Mouse (Mus musculus) kidney, embryonic 15.5 days (tissue): ENCODE measurements around the gene Zfp367. TPM values are rescaled to one million over a fixed set of nuclear protein-coding genes. Genes with fewer than 3 reads are reported as not detected.

Source experiments
- ATAC-seq: fragments of 200-750 bp; cut with Nextera tagmentation; replicated peaks from 2 replicates; pipeline ENCODE4 v1.8.0; 2017; ENCODE audit warnings: moderate TSS enrichment; ENCODE audit not compliant: low FRiP score
- H3K27ac ChIP-seq: fragments of 300-500 bp; sonication (generic); 2 replicates; pipeline ENCODE4 v1.5.1; 2015; ENCODE audit warnings: mild to moderate bottlenecking, inconsistent platforms
- H3K27me3 ChIP-seq: fragments of 300-500 bp; sonication (generic); 2 replicates; pipeline ENCODE4 v1.6.1; 2015; ENCODE audit warnings: inconsistent platforms
- H3K36me3 ChIP-seq: fragments of 300-500 bp; sonication (generic); 2 replicates; pipeline ENCODE4 v1.6.1; 2015; ENCODE audit warnings: inconsistent platforms
- H3K4me1 ChIP-seq: fragments of 300-500 bp; sonication (generic); 2 replicates; pipeline ENCODE4 v1.6.1; 2015; ENCODE audit warnings: inconsistent platforms
- H3K4me2 ChIP-seq: fragments of 300-500 bp; sonication (generic); 2 replicates; pipeline ENCODE4 v1.6.1; 2015; ENCODE audit warnings: moderate library complexity, mild to moderate bottlenecking, inconsistent platforms
- H3K4me3 ChIP-seq: fragments of 300-500 bp; sonication (generic); replicated peaks from 2 replicates; pipeline ENCODE4 v1.5.1; 2015; ENCODE audit warnings: mild to moderate bottlenecking, inconsistent platforms
- H3K9ac ChIP-seq: fragments of 300-500 bp; sonication (generic); 2 replicates; pipeline ENCODE4 v1.6.1; 2015; ENCODE audit warnings: mild to moderate bottlenecking, inconsistent platforms
- H3K9me3 ChIP-seq: fragments of 300-500 bp; sonication (generic); replicated peaks from 2 replicates; pipeline ENCODE4 v1.6.1; 2016; ENCODE audit warnings: inconsistent platforms
- WGBS: fragments of 180-500 bp; shearing (Covaris S2); methylation state at CpG from one replicate; pipeline ENCODE4 v1.1.7; 2015; ENCODE audit warnings: mixed read lengths; 5-methylcytosine and 5-hydroxymethylcytosine counted together
- polyA plus RNA-seq: library from polyadenylated mRNA; unstranded; fragments of >200 nt; fragmentation: Nextera tagmentation; extraction: Ambion mirVana; gene quantifications from 2 replicates; pipeline ENCODE4 v1.2.1, GENCODE M21; 2015

The Zfp367 gene
- polyA plus RNA-seq = 17.1 and 17.6 TPM in 2 replicates

DNA sequence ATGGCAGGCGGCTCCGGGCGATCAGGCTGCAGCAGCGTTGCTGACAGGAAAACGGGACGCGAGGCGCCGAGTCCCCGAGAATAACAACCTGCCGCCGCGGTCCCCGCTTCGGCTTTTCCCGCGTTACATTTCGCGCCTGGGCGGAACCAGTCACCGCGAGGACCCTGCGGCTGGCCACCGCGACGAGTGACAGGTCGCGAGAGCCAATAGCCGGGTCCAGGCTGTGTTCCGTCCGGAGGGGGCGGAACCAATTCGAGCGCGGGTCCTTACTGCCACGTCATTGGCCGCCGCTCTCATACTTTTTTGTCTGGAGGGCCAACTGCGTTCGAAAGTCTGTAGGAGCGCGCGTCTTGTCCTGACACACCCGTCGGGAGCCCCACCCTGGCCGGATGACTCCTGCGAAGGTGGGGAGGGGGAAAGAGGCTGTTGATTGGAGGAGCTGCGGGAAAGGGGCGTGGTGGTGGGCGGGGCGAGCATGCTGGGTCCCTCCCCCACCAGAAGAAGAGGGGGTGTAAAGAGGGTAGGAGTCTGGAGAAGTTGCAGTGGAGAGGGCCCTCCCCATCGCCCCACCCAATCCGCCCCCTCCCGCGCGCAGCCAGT lies at the start of gene Zfp367:
Zfp367 (minus strand) TSS at position 120 of the 600 bp plus-strand sequence.
- no peaks in the 10 kb centered on the region for H3K36me3 ChIP-seq
- H3K4me3 ChIP-seq = peak within 1 kb of the TSS; percentile 96
- peaks cover 34% of the 10 kb centered on the region for H3K4me1 ChIP-seq
- H3K9ac ChIP-seq = peak within 1 kb of the TSS; percentile 84
- peak within 1 kb of the TSS; percentile 95 for H3K4me2 ChIP-seq
- WGBS = under 1% methylated on average over 56 of the region's 56 CpGs
- ATAC-seq = peak; percentile 95
- peaks cover 2% of the 10 kb centered on the region; the same call in 1 of the 2 replicates for H3K27me3 ChIP-seq
- peak within 1 kb of the TSS; percentile 96 for H3K27ac ChIP-seq
- H3K9me3 ChIP-seq = no peaks in the 10 kb centered on the region

GRCm38 (mm10) chr13:64200911-64201310 lies 47.9 kb upstream of the Zfp367 start:
- WGBS = 95% methylated on average over 4 of the region's 4 CpGs
- Histone ChIP-seq H3K9me3 (no peaks in the 10 kb centered on the region), H3K4me3 (no peak overlapping the region), H3K9ac (no peak overlapping the region), H3K4me1 (0 out of 2 replicates have a peak, but pooled peaks cover 2% of the 10 kb centered on the region), H3K4me2 (no peak overlapping the region), H3K27ac (no peak overlapping the region), H3K27me3 (no peaks in the 10 kb centered on the region), H3K36me3 (peaks cover 13% of the 10 kb centered on the region)
- no peak for ATAC-seq

DNA sequence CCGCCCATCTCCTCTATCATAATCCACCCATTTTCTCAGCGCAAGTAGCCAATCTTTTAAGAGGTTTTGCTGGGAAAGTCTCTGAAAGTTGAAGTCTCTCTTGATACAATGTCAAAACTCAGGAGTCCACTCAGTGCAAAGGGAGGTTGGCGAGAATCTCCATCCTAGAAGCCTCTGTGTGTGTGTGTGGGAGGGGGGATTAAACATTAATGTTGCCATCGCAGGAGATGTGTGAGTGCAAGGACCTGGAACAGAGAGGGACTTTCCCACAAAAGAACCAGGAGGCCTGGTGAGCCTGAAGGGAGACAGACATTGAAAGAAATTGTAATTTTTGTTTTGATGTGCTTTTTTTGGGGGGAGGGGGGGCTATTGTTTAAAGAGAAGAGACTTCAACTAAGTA lies 45.3 kb upstream of the Zfp367 start:
- Histone ChIP-seq H3K4me2 (no peak overlapping the region), H3K9ac (no peak overlapping the region), H3K27me3 (no peaks in the 10 kb centered on the region), H3K36me3 (peaks cover 17% of the 10 kb centered on the region), H3K4me1 (0 out of 2 replicates have a peak, but pooled peaks cover 2% of the 10 kb centered on the region), H3K9me3 (no peaks in the 10 kb centered on the region), H3K27ac (0 out of 2 replicates have a peak overlapping the region, but pooled peaks have one; percentile 37), H3K4me3 (no peak overlapping the region)
- 77% methylated on average over 4 of the region's 4 CpGs for WGBS
- ATAC-seq = peak; percentile 66; the same call in 1 of the 2 replicates

- 69% methylated on average over 6 of the region's 6 CpGs for WGBS
- H3K4me2 ChIP-seq = no peak overlapping the region
- H3K36me3 ChIP-seq = peaks cover 17% of the 10 kb centered on the region
- no peak overlapping the region for H3K9ac ChIP-seq
- H3K27ac ChIP-seq = 0 out of 2 replicates have a peak overlapping the region, but pooled peaks have one; percentile 37
- ATAC-seq = no peak
- no peaks in the 10 kb centered on the region for H3K27me3 ChIP-seq
- no peaks in the 10 kb centered on the region for H3K9me3 ChIP-seq
- 0 out of 2 replicates have a peak, but pooled peaks cover 2% of the 10 kb centered on the region for H3K4me1 ChIP-seq
- no peak overlapping the region for H3K4me3 ChIP-seq
Observed at GRCm38 (mm10) chr13:64197899-64198298, 44.9 kb upstream of the Zfp367 start.

GRCm38 (mm10) chr13:64187065-64187464 lies 34.1 kb upstream of the Zfp367 start:
- H3K27me3 ChIP-seq = no peaks in the 10 kb centered on the region
- no peaks in the 10 kb centered on the region for H3K9me3 ChIP-seq
- H3K4me3 ChIP-seq = no peak overlapping the region
- H3K36me3 ChIP-seq = peaks cover 38% of the 10 kb centered on the region
- H3K4me1 ChIP-seq = no peaks in the 10 kb centered on the region
- H3K9ac ChIP-seq = no peak overlapping the region
- no peak overlapping the region for H3K4me2 ChIP-seq
- ATAC-seq = 0 out of 2 replicates have a peak, but pooled peaks have one; percentile 36
- H3K27ac ChIP-seq = no peak overlapping the region

GRCm38 (mm10) chr13:64186516-64186915 lies 33.5 kb upstream of the Zfp367 start:
- 89% methylated on average over 4 of the region's 4 CpGs for WGBS
- ATAC-seq = no peak
- no peaks in the 10 kb centered on the region for H3K27me3 ChIP-seq
- no peaks in the 10 kb centered on the region for H3K4me1 ChIP-seq
- no peak overlapping the region for H3K27ac ChIP-seq
- no peak overlapping the region for H3K4me2 ChIP-seq
- H3K9ac ChIP-seq = no peak overlapping the region
- no peaks in the 10 kb centered on the region for H3K9me3 ChIP-seq
- H3K4me3 ChIP-seq = no peak overlapping the region
- H3K36me3 ChIP-seq = peaks cover 41% of the 10 kb centered on the region

DNA sequence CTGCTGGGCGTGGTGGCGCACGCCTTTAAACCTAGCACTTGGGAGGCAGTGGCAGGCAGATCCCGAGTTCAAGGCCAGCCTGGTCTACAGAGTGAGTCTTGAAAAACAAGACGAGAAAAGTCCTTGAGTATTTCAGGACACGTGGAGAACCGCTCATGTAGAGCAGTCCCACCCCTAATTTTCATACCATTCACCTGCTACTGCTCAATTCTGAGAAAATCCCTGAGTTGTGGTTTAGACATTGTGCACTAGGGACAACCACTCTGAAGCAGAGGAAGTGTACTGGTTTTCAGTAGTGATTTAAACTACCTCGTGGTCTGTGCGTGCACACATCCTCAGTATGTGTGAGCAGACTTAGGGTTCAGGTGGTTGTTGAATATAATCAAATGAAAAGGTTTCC lies 32.6 kb upstream of the Zfp367 start:
- ATAC-seq = no peak
- Histone ChIP-seq H3K4me2 (no peak overlapping the region), H3K27me3 (no peaks in the 10 kb centered on the region), H3K36me3 (peaks cover 41% of the 10 kb centered on the region), H3K27ac (no peak overlapping the region), H3K9me3 (no peaks in the 10 kb centered on the region), H3K4me3 (no peak overlapping the region), H3K4me1 (no peaks in the 10 kb centered on the region), H3K9ac (no peak overlapping the region)
- 91% methylated on average over 9 of the region's 9 CpGs for WGBS

- WGBS = 83% methylated on average over 7 of the region's 7 CpGs
- no peak overlapping the region for H3K4me3 ChIP-seq
- H3K4me2 ChIP-seq = no peak overlapping the region
- no peak for ATAC-seq
- no peaks in the 10 kb centered on the region for H3K4me1 ChIP-seq
- H3K27ac ChIP-seq = no peak overlapping the region
- peaks cover 41% of the 10 kb centered on the region for H3K36me3 ChIP-seq
- no peak overlapping the region for H3K9ac ChIP-seq
- H3K9me3 ChIP-seq = no peaks in the 10 kb centered on the region
- no peaks in the 10 kb centered on the region for H3K27me3 ChIP-seq
Observed at GRCm38 (mm10) chr13:64185176-64185575, 32.2 kb upstream of the Zfp367 start.

DNA sequence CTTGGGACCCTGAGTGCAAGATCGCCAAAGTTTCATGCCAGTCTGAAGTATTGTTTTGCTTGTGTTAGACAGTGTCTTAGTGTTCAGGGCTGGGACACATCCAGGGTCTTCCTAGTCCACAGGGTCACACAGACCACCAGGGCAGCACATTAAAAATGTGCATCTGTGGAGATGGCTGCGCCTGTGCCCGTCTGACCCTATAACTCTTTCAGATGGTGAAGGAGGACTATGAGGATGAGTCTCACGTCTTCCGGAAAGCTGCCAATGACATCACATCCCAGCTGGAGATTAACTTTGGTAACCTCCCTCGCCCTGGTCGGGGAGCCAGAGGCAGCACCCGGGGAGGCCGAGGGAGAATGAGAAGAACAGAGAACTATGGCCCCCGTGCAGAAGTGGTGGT lies 31.4 kb upstream of the Zfp367 start:
- Histone ChIP-seq H3K36me3 (peaks cover 48% of the 10 kb centered on the region), H3K27ac (no peak overlapping the region), H3K9me3 (no peaks in the 10 kb centered on the region), H3K4me3 (no peak overlapping the region), H3K27me3 (no peaks in the 10 kb centered on the region), H3K9ac (no peak overlapping the region), H3K4me2 (no peak overlapping the region), H3K4me1 (no peaks in the 10 kb centered on the region)
- ATAC-seq = no peak
- 81% methylated on average over 10 of the region's 10 CpGs for WGBS

- Histone ChIP-seq H3K4me3 (no peak overlapping the region), H3K36me3 (peaks cover 53% of the 10 kb centered on the region), H3K9ac (no peak overlapping the region), H3K4me2 (no peak overlapping the region), H3K27me3 (no peaks in the 10 kb centered on the region), H3K27ac (no peak overlapping the region), H3K4me1 (no peaks in the 10 kb centered on the region), H3K9me3 (no peaks in the 10 kb centered on the region)
- no peak for ATAC-seq
- 80% methylated on average over 4 of the region's 4 CpGs for WGBS
Observed at GRCm38 (mm10) chr13:64183583-64183982, 30.6 kb upstream of the Zfp367 start.

DNA sequence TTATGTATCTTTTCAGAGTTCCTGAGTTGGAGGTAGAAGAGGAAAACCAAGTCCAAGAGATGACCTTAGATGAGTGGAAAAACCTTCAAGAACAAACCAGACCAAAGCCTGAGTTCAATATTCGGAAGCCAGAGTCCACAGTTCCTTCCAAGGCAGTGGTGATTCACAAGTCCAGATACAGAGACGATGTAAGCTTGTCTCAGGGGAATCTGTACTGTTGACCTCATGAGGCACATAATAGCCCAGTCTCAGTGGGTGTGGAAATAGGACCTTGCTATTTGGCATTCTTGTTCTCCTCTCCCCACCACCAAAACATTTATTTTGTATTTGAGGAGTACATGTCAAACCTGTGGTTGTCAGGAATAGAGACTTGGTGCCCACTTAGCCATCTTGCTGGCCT lies 29.1 kb upstream of the Zfp367 start:
- no peak overlapping the region for H3K4me2 ChIP-seq
- H3K9me3 ChIP-seq = no peaks in the 10 kb centered on the region
- no peaks in the 10 kb centered on the region for H3K4me1 ChIP-seq
- no peak overlapping the region for H3K27ac ChIP-seq
- H3K27me3 ChIP-seq = no peaks in the 10 kb centered on the region
- H3K36me3 ChIP-seq = peaks cover 68% of the 10 kb centered on the region
- H3K4me3 ChIP-seq = no peak overlapping the region
- WGBS = 78% methylated on average over 2 of the region's 2 CpGs
- H3K9ac ChIP-seq = no peak overlapping the region
- ATAC-seq = no peak

DNA sequence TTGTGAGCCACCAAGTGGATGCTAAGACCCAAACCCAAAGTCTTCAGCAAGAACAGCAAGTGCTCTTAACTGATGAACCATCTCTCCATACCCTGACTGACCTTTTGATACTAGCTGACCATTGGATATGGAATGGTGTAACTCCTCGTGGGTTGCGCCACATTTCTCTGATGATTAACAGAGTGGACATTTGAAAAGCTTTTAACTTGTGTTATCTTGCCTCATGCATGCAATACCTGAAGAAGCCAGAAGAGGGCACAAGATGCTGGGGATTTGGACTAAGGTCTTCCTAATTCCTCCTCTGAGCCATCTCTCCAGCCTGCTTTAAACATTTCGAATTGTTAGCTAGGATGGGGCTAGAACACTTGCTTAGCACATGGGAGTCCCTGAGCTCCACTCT lies 27.9 kb upstream of the Zfp367 start:
- Histone ChIP-seq H3K4me3 (no peak overlapping the region), H3K9me3 (no peaks in the 10 kb centered on the region), H3K9ac (no peak overlapping the region), H3K27me3 (no peaks in the 10 kb centered on the region), H3K27ac (no peak overlapping the region), H3K4me2 (no peak overlapping the region), H3K36me3 (peaks cover 69% of the 10 kb centered on the region), H3K4me1 (no peaks in the 10 kb centered on the region)
- WGBS = 77% methylated on average over 3 of the region's 3 CpGs
- ATAC-seq = 0 out of 2 replicates have a peak, but pooled peaks have one; percentile 34

DNA sequence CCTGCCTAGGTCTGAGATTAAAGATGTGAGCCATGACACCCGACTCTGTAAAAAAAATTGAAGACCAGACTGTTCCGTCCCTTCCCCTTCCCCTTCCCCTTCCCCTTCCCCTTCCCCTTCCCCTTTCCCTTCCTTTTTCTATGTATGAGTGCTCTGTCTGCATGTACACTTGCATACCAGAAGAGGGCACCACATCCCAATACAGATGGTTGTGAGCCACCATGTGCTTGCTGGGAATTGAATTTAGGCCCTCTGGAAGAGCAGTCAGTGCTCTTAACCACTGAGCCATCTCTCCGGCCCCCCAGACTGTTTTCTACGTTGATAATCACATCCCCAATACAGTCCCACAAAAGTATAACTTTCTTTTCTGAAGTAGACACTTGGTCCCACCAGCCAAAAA lies 27.3 kb upstream of the Zfp367 start:
- H3K36me3 ChIP-seq = peaks cover 69% of the 10 kb centered on the region
- no peaks in the 10 kb centered on the region for H3K27me3 ChIP-seq
- 93% methylated on average over 4 of the region's 4 CpGs for WGBS
- no peak overlapping the region for H3K4me3 ChIP-seq
- no peak overlapping the region for H3K4me2 ChIP-seq
- no peaks in the 10 kb centered on the region for H3K9me3 ChIP-seq
- no peaks in the 10 kb centered on the region for H3K4me1 ChIP-seq
- no peak overlapping the region for H3K9ac ChIP-seq
- no peak for ATAC-seq
- H3K27ac ChIP-seq = no peak overlapping the region
